Mouse (Mus musculus) CH12F3 (cell line): Measurements from ENCODE around the gene Gigyf1.

Experiments used
- in situ Hi-C: fragments of 300-500 bp; cut with MboI; formaldehyde crosslinking; loops from 2 replicates; pipeline ENCODE4 v1.14.3; 2020; ENCODE audit warnings: low sequenced_read_pairs

The Gigyf1 gene

GRCm38 (mm10) chr5:137513951-137514721 lies 4.2 kb upstream of the Gigyf1 start:
- in situ Hi-C loops: no loop called here

DNA sequence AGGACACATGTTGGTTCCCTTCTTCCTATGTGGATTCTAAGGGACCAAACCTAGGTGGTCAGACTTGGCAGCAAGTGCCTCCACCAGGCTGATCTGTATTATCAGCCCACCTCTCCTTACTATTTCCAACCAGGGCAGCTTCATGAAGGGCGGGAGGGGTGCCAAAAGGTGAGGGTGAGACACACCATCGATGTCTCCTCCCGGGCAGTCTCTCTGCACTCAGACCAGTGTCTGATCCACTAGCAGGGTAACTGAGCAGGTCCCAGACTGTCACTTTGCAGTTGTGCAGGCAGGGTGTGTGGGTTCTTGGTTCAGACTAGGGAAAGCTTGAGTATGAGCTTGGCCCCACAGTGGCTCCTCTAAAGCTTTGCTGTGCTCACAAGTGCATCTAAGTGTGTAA lies 3.5 kb upstream of the Gigyf1 start:
- in situ Hi-C loops: no loop called here

- in situ Hi-C loops: no loop called here
Observed at GRCm38 (mm10) chr5:137519691-137520550, 1.6 kb downstream of the Gigyf1 start.

- in situ Hi-C loops: no loop called here
Observed at GRCm38 (mm10) chr5:137521861-137522260, 3.5 kb downstream of the Gigyf1 start.

DNA sequence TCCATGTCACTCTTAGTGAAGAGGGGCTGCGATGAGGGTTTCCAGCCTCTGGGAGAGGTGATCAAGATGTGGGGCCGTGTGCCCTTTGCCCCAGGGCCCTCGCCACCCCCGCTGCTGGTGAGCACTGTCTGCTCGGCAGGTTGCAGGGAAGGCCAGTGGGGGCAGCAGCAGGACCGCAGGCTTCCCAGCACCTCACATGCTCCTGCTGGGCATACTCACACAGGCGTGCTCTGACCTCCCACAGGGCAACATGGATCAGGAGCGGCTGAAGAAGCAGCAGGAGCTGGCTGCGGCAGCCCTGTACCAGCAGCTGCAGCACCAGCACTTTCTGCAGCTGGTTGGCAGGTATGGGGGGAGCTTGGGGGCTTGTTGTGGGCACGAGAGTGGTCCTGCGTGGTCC lies 4.4 kb downstream of the Gigyf1 start:
- in situ Hi-C loops: no loop called here

- in situ Hi-C loops: no loop called here
Observed at GRCm38 (mm10) chr5:137523396-137524250, 5.3 kb downstream of the Gigyf1 start.

DNA sequence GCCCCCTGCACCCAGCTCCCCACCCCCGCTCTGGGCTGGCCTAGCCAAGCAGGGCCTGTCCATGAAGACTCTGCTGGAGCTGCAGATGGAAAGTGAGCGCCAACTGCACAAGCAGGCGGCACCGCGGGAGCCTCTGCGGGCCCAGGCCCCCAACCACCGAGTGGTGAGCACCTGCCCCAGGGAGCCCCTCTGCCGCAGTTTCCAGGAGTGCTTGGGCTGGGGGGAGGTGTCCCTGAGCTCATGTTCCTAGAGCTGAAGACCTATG lies 5.8 kb downstream of the Gigyf1 start:
- in situ Hi-C loops: no loop called here

GRCm38 (mm10) chr5:137524671-137525070 lies 6.3 kb downstream of the Gigyf1 start:
- in situ Hi-C loops: loop anchor here (25.0 kb wide), 1 partner anchor 238 kb away; no protein-coding TSS in a partner anchor

- in situ Hi-C loops: loop anchor here (25.0 kb wide), 1 partner anchor 237 kb away; no protein-coding TSS in a partner anchor
Observed at GRCm38 (mm10) chr5:137525511-137525910, 7.2 kb downstream of the Gigyf1 start.

DNA sequence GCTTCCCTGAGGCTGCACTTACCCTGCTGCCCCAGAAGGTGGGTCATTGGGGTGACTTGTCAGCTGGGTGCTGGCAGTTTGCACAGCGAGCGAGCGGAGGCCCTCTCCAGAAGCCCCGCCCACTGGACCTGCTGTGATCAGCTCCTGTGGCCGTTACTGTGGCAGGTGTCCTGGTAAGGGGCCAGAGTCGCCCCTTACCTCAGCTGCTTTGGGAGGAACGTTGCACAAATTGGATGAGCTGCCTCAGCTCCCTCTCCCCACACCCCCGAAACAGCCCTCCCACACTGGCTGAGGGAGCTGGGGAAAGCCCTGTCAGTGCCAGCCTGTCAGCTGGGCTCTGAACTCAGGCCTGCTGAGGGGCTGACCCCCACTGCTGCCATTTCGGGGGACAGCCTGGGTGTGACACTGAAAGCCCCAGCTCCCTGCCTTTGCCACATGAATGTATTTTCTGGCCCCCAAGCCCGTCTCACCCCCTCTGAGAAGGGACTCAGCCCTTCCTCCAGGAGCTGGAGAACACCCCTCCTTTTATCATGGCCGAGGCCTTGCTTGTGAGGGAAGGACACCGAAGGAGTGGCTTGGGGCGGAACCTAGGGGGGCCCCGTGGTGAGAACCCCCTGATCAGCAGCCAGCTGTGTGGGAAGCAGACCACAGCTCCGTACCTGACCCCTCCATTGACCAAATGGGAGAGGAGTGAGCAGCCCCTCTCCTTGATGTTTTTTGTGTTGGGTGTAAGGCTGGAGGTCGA lies 8.0 kb downstream of the Gigyf1 start:
- in situ Hi-C loops: loop anchor here (25.0 kb wide), 1 partner anchor 236 kb away; no protein-coding TSS in a partner anchor

GRCm38 (mm10) chr5:137527413-137527812 lies 9.1 kb downstream of the Gigyf1 start:
- in situ Hi-C loops: loop anchor here (25.0 kb wide), 1 partner anchor 235 kb away; no protein-coding TSS in a partner anchor

- in situ Hi-C loops: loop anchor here (25.0 kb wide), 1 partner anchor 234 kb away; no protein-coding TSS in a partner anchor
Observed at GRCm38 (mm10) chr5:137528247-137528968, 10.1 kb downstream of the Gigyf1 start.

DNA sequence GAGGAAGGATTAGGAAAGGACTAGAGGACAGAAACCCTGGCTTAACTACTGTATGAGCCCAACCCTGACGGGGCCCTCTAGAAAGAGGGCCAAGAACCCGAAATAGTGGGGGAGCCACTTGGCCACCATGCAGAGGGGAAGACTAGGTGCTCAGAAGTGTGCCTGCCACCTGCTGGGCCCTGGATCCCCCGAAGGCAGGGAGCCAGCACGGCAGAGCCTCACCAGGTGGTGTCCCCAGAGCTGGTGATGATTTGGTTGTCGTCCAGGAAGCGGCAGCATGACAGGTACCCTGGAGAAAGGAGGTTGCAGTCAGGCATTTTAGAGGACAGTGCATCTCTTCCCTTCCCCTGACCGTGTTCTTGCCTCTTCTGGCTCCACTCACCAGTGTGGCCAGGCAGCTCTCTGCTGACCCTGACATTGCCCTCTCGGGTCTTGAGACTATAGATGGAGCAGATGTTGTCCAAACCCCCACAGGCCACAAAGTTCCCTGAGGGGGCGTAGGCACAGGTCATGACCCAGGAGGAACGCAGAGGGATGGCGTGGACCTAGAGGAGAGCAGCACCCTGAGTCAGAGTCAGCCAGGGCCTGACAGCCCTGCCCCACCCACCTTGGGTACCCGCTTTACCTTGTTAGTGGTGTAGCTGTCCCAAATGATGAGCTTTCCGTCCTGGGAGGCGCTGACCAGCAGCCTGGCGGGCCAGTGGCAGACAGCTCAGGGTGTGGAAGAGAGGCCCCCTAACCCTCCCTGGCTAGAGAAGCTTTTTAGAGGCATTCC lies 11.1 kb downstream of the Gigyf1 start:
- in situ Hi-C loops: loop anchor here (25.0 kb wide), 1 partner anchor 233 kb away; no protein-coding TSS in a partner anchor

GRCm38 (mm10) chr5:137530075-137530474 lies 11.7 kb downstream of the Gigyf1 start:
- in situ Hi-C loops: loop anchor here (25.0 kb wide), 1 partner anchor 232 kb away; no protein-coding TSS in a partner anchor

DNA sequence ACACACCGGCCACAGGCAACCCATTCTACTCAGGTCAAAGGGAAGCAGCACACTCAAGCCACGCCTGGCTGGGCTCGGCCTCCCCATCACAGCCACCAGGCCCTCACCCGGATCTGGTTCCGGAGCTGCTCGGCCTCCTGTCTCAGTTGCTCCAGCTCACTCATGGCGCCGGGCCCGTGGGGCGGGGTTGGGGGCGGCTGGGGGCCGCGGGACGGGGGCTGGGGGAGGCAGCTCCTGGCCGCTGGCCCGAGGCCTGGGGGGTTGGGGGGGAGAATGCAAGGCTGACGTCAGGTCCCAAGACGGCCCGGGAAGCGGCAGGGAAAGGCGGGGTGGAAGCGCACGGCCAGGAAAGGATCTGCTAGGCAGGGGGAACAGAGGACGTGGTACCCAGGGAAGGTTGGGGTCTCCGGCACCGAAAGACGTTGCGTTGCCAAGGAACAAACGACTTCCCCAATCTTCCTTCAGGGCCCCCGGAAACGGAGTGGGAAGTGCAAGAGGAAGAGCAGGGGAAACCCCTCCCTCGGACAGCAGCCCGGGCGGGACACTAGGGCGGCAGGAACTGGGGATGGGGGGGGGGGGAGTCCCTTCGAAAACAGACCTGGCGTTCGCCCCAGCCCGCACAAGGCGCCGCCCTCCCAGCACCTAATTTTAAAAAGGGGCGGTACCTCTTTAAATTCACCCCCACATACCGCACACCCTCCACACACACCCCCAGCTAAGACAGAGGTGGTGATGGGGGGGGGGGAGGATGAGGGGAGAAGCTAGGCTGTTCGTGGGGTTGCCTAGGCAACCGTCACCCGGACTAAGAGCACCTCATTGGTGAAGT lies 12.5 kb downstream of the Gigyf1 start:
- in situ Hi-C loops: loop anchor here (25.0 kb wide), 1 partner anchor 232 kb away; no protein-coding TSS in a partner anchor

GRCm38 (mm10) chr5:137531414-137532130 lies 13.2 kb downstream of the Gigyf1 start:
- in situ Hi-C loops: loop anchor here (25.0 kb wide), 1 partner anchor 231 kb away; no protein-coding TSS in a partner anchor
